Mouse (Mus musculus) intestine, embryonic 14.5 days (tissue): ENCODE measurements around the gene Tubgcp6. TPM values are rescaled to one million over a fixed set of nuclear protein-coding genes. Genes with fewer than 3 reads are reported as not detected.

Experiments used
- ATAC-seq: fragments of 200-750 bp; cut with Nextera tagmentation; replicated peaks from 2 replicates; pipeline ENCODE4 v1.8.0; 2017; ENCODE audit warnings: low read depth, moderate number of reproducible peaks, moderate TSS enrichment, moderate library complexity; ENCODE audit not compliant: low FRiP score, low TSS enrichment
- DNase-seq: peaks from one replicate; pipeline ENCODE4 v3.0.0-alpha.2; 2018; ENCODE audit warnings: low spot score
- H3K27ac ChIP-seq: fragments of 300-500 bp; sonication (generic); 2 replicates; pipeline ENCODE4 v1.5.1; 2014; ENCODE audit warnings: low read depth, mild to moderate bottlenecking, control low read depth
- H3K27me3 ChIP-seq: fragments of 300-500 bp; sonication (generic); replicated peaks from 2 replicates; pipeline ENCODE4 v1.6.1; 2014; ENCODE audit warnings: low read length, control low read depth; ENCODE audit not compliant: control insufficient read depth, insufficient read depth
- H3K36me3 ChIP-seq: fragments of 300-500 bp; sonication (generic); 2 replicates; pipeline ENCODE4 v1.6.1; 2014; ENCODE audit warnings: low read length, control low read depth; ENCODE audit not compliant: control insufficient read depth, insufficient read depth
- H3K4me1 ChIP-seq: fragments of 300-500 bp; sonication (generic); replicated peaks from 2 replicates; pipeline ENCODE4 v1.6.1; 2014; ENCODE audit warnings: low read length, control low read depth, mixed read lengths; ENCODE audit not compliant: control insufficient read depth, insufficient read depth
- H3K4me2 ChIP-seq: fragments of 300-500 bp; sonication (generic); 2 replicates; pipeline ENCODE4 v1.6.1; 2014; ENCODE audit warnings: low read length
- H3K4me3 ChIP-seq: fragments of 300-500 bp; sonication (generic); 2 replicates; pipeline ENCODE4 v1.5.1; 2014; ENCODE audit warnings: low read depth, low read length, control low read depth, mixed read lengths
- H3K9ac ChIP-seq: fragments of 300-500 bp; sonication (generic); 2 replicates; pipeline ENCODE4 v1.6.1; 2014; ENCODE audit warnings: mild to moderate bottlenecking, low read length
- H3K9me3 ChIP-seq: fragments of 300-500 bp; sonication (generic); 2 replicates; pipeline ENCODE4 v1.6.1; 2016; ENCODE audit warnings: low read length, control low read depth; ENCODE audit not compliant: control insufficient read depth
- WGBS: fragments of 180-500 bp; shearing (Covaris S2); extraction: QIAGEN DNeasy Blood & Tissue Kit; methylation state at CpG from one replicate; pipeline ENCODE4 v1.1.7; 2014; 5-methylcytosine and 5-hydroxymethylcytosine counted together
- polyA plus RNA-seq: library from polyadenylated mRNA; unstranded; fragments of >200 nt; fragmentation: Nextera tagmentation; extraction: Ambion mirVana; gene quantifications from 2 replicates; pipeline ENCODE4 v1.2.1, GENCODE M21; 2014

The Tubgcp6 gene
- polyA plus RNA-seq, 1 experiment from 2014 or later: 16.0 TPM

- no peak overlapping the region for H3K9ac ChIP-seq
- DNase-seq (no peak), ATAC-seq (no peak)
- no peak overlapping the region for H3K4me3 ChIP-seq
- no peak overlapping the region for H3K4me2 ChIP-seq
- peaks cover 95% of the 10 kb centered on the region for H3K36me3 ChIP-seq
- H3K9me3 ChIP-seq: no peaks in the 10 kb centered on the region
- WGBS: 96% methylated on average over 8 of the region's 8 CpGs
- no peak overlapping the region for H3K27ac ChIP-seq
- H3K4me1 ChIP-seq: no peaks in the 10 kb centered on the region
- H3K27me3 ChIP-seq: no peaks in the 10 kb centered on the region
These were observed 18.5 kb downstream of the Tubgcp6 start for GRCm38 (mm10) chr15:89104425-89104824.

DNA sequence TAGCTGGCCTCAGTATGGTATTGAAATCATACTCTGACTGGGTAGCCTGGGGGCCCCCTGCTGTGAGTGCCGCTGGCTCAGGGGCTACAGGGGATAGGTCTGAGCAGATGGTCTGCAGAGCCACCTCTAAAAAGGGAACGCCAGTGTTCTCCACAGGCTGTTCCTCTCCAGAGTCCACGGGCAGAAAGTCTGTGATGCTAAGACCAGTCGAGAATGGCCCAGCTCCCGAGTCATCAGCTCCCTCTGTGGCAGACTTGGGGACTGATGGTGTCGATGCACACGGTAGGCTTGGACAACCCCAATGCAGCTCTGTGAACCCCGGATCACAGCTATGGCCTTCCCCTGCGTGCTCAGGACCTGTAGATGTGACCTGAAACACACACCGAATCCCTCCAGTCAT, 19.0 kb downstream of the Tubgcp6 start:
- Histone ChIP-seq H3K9ac (no peak overlapping the region), H3K4me2 (no peak overlapping the region), H3K27me3 (no peaks in the 10 kb centered on the region), H3K27ac (no peak overlapping the region), H3K4me3 (no peak overlapping the region), H3K9me3 (no peaks in the 10 kb centered on the region), H3K4me1 (no peaks in the 10 kb centered on the region), H3K36me3 (peaks cover 97% of the 10 kb centered on the region)
- WGBS: 89% methylated on average over 10 of the region's 10 CpGs
- ATAC-seq (no peak), DNase-seq (no peak)

- no peak overlapping the region for H3K9ac ChIP-seq
- peaks cover 97% of the 10 kb centered on the region for H3K36me3 ChIP-seq
- H3K4me3 ChIP-seq: no peak overlapping the region
- no peaks in the 10 kb centered on the region for H3K9me3 ChIP-seq
- no peak overlapping the region for H3K4me2 ChIP-seq
- no peaks in the 10 kb centered on the region for H3K27me3 ChIP-seq
- ATAC-seq (no peak), DNase-seq (no peak)
- no peaks in the 10 kb centered on the region for H3K4me1 ChIP-seq
- 83% methylated on average over 5 of the region's 5 CpGs for WGBS
- H3K27ac ChIP-seq: no peak overlapping the region
These were observed 20.3 kb downstream of the Tubgcp6 start for GRCm38 (mm10) chr15:89102646-89103045.

GRCm38 (mm10) chr15:89100823-89101222, 22.1 kb downstream of the Tubgcp6 start:
- Histone ChIP-seq H3K36me3 (peaks cover 95% of the 10 kb centered on the region), H3K4me3 (no peak overlapping the region), H3K27me3 (no peaks in the 10 kb centered on the region), H3K9me3 (no peaks in the 10 kb centered on the region), H3K4me1 (no peaks in the 10 kb centered on the region), H3K27ac (no peak overlapping the region), H3K4me2 (no peak overlapping the region), H3K9ac (no peak overlapping the region)
- ATAC-seq: no peak
- 90% methylated on average over 12 of the region's 12 CpGs for WGBS
- DNase-seq: no peak

GRCm38 (mm10) chr15:89098616-89099015, 24.3 kb downstream of the Tubgcp6 start:
- H3K36me3 ChIP-seq: peaks cover 96% of the 10 kb centered on the region
- H3K4me1 ChIP-seq: no peaks in the 10 kb centered on the region
- DNase-seq (no peak), ATAC-seq (no peak)
- H3K4me3 ChIP-seq: no peak overlapping the region
- H3K9me3 ChIP-seq: no peaks in the 10 kb centered on the region
- no peak overlapping the region for H3K27ac ChIP-seq
- WGBS: 90% methylated on average over 7 of the region's 7 CpGs
- H3K4me2 ChIP-seq: no peak overlapping the region
- H3K9ac ChIP-seq: no peak overlapping the region
- H3K27me3 ChIP-seq: no peaks in the 10 kb centered on the region

DNA sequence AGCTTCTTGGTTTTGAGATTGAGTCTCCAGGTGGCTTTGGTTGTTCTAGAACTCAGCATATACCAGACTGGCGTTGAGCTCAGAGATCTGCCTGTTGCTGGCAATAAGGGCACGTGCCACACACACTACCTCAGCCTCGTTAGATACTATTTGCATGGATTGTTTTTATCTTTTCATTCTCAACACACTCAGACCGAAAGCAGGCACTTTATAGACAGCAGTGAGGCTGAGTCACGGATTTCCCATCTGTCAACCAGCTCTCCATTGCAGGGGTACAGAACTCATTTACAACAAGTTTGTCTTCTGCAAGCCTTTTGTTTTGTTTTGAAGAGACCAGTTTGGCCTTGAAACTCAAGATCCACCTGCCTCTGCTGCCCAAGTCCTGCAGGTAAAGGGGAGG, 25.5 kb downstream of the Tubgcp6 start:
- Histone ChIP-seq H3K36me3 (peaks cover 98% of the 10 kb centered on the region), H3K4me1 (no peaks in the 10 kb centered on the region), H3K4me3 (no peak overlapping the region), H3K9ac (no peak overlapping the region), H3K9me3 (no peaks in the 10 kb centered on the region), H3K27ac (no peak overlapping the region), H3K4me2 (no peak overlapping the region), H3K27me3 (no peaks in the 10 kb centered on the region)
- ATAC-seq (no peak), DNase-seq (no peak)
- 93% methylated on average over 5 of the region's 5 CpGs for WGBS

- H3K36me3 ChIP-seq: peaks cover 50% of the 10 kb centered on the region
- peaks cover 9% of the 10 kb centered on the region; the same call in 1 of the 2 replicates for H3K4me1 ChIP-seq
- no peak overlapping the region for H3K27ac ChIP-seq
- no peaks in the 10 kb centered on the region for H3K9me3 ChIP-seq
- WGBS: 84% methylated on average over 5 of the region's 5 CpGs
- H3K4me3 ChIP-seq: no peak overlapping the region
- no peak overlapping the region for H3K9ac ChIP-seq
- no peaks in the 10 kb centered on the region for H3K27me3 ChIP-seq
- no peak overlapping the region for H3K4me2 ChIP-seq
- ATAC-seq (no peak), DNase-seq (no peak)
These were observed 30.7 kb downstream of the Tubgcp6 start for GRCm38 (mm10) chr15:89092181-89092580.

DNA sequence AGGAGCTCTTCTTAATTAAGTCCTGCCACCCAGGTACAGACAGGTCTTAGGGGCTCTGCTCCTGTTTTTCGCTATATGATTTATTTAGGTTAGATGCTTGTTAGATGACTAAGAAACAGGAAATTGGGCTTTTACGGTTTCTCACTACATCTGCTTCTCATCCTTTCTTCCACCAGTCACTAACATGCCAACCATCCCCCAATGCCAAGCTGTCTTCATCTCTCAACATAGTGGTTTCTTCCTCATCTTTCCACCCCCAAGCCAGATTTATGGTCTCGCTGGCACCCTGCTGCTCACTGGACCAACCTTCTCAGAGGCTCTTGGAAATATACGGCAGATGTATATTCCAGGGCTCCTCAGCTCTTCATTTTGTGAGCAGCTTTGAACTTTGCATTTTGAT, 32.2 kb downstream of the Tubgcp6 start:
- Histone ChIP-seq H3K27me3 (no peaks in the 10 kb centered on the region), H3K4me3 (no peak overlapping the region), H3K9me3 (no peaks in the 10 kb centered on the region), H3K9ac (no peak overlapping the region), H3K27ac (no peak overlapping the region), H3K36me3 (peaks cover 51% of the 10 kb centered on the region), H3K4me1 (peaks cover 9% of the 10 kb centered on the region; the same call in 1 of the 2 replicates), H3K4me2 (no peak overlapping the region)
- DNase-seq (no peak), ATAC-seq (no peak)
- 83% methylated on average over 4 of the region's 4 CpGs for WGBS

- 3% methylated on average over 56 of the region's 68 CpGs for WGBS
- Histone ChIP-seq H3K9me3 (no peaks in the 10 kb centered on the region), H3K4me2 (peak overlapping the region; percentile 94), H3K4me3 (peak overlapping the region; percentile 97), H3K4me1 (peaks cover 9% of the 10 kb centered on the region; the same call in 1 of the 2 replicates), H3K27me3 (no peaks in the 10 kb centered on the region), H3K36me3 (peaks cover 51% of the 10 kb centered on the region), H3K9ac (peak overlapping the region; percentile 84), H3K27ac (peak overlapping the region; percentile 66)
- DNase-seq (peak; percentile 61), ATAC-seq (peak; percentile 58)
These were observed 33.5 kb downstream of the Tubgcp6 start for GRCm38 (mm10) chr15:89089248-89090051.
